Mouse (Mus musculus) megakaryocyte, embryonic 14.5 days (primary cell): ENCODE data around the gene Coq2.

Source experiments
- FLI1 ChIP-seq: IDR thresholded peaks from 2 replicates; pipeline ENCODE4 v1.6.1; 2012; ENCODE audit warnings: low read length, inconsistent platforms, mixed read lengths
- GATA1 ChIP-seq: IDR thresholded peaks from 3 replicates; pipeline ENCODE4 v1.6.1; 2012; ENCODE audit warnings: mixed read lengths, low read length, inconsistent platforms, borderline replicate concordance

DNA sequence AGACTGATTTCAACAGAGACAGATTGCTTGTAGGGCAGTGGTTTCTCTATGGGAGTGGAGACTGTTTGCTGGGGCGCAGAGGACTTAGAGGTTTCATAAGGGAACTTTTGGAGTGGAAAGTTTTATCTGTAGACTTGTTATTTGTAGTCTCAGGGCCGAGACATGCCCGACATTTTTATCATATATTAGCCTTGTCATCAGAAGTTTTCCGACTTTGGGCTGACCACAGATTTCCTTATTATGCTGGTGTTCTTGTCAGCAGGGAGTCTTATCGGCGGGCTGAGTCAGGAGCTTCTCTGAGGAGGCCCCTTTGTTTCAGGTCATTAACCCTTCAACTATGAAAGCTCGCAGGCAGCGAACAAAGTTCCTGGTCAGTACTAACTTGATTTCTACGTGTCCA is 67.1 kb downstream of the Coq2 start:
- TF ChIP-seq GATA1: no peak
- no peak for TF ChIP-seq FLI1
